Mouse (Mus musculus) brain, embryonic 14.5 days (tissue): ENCODE measurements at regions not wholly inside any gene's neighbourhood (a gene's known extent, or its start where the extent isn't known, plus 50 kb on each side); places are given as distances from the start of the nearest gene placed in this dataset.

Experiments
- CTCF ChIP-seq: fragments of 200-500 bp; IDR thresholded peaks from 2 replicates; pipeline ENCODE4 v1.5.1; 2012; ENCODE audit warnings: inconsistent platforms, mild to moderate bottlenecking, moderate library complexity, borderline replicate concordance; ENCODE audit not compliant: insufficient read depth, insufficient read length; ENCODE audit errors: extremely low read depth
- POLR2A ChIP-seq: fragments of 200-500 bp; IDR thresholded peaks from 2 replicates; pipeline ENCODE4 v1.6.1; 2012; ENCODE audit warnings: mild to moderate bottlenecking, inconsistent platforms, borderline replicate concordance; ENCODE audit not compliant: poor library complexity, insufficient read depth, insufficient read length, severe bottlenecking; ENCODE audit errors: extremely low read depth

DNA sequence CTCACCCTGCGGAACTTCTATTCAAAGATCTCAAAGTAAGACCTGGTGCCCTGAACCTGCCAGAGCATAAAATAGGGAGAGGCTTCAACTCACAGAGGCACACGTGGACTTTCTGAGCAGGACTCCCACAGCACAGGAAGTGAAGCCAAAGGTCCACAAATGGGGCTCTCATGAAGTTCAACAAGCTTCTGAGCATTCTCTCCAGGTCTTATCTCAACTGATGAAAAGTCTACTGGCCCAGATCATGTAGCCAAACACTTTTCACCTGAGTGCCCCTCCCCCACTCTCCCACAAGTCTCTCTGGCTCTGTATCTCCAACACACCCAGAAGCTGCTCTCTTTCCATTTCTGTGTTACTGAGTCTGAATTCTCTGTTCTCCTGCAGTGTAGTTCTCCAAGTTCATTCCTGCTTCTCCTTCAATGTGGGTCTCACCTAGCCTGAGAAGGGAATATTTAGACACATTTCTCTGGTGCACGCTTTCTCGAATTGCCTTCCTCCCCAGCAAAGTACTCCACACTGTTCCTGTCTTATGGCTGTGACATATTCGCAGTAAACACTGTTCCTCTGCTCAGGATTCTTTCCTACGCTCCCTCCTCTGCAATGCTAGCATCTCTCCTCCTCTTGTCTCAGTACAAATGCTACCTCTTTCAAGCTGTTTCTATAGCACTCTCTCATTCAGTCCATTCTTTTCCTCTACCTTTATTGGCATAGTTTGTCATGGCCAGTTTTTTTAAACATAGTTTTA lies 303.4 kb upstream of the Adamts9 start:
- TF ChIP-seq POLR2A (no peak), CTCF (no peak)
